Mouse (Mus musculus): ENCODE measurements around the gene Pde2a.
A peak's percentile ranks its signal among the peaks of the same experiment; 100 is the strongest.
"Not testable (repeated sequence)": the region's sequence is repeated elsewhere in the genome, so short reads cannot be mapped to it uniquely, and the experiment has no call there.

The Pde2a gene

GRCm38 (mm10) chr7:101516460-101516859 is 95.0 kb downstream of the Pde2a start:
- no peak for DNase-seq (ENCODE audit: low spot score)

- DNase-seq (ENCODE audit: low spot score) = no peak
Measured at GRCm38 (mm10) chr7:101521696-101522095, 100.2 kb downstream of the Pde2a start.

- no peak for DNase-seq (ENCODE audit: low spot score)
Measured at GRCm38 (mm10) chr7:101523205-101523604, 101.7 kb downstream of the Pde2a start.

- no peak for DNase-seq (ENCODE audit: low spot score)
Measured at GRCm38 (mm10) chr7:101526484-101526883, 105.0 kb downstream of the Pde2a start.

GRCm38 (mm10) chr7:101534428-101534827 is 112.9 kb downstream of the Pde2a start:
- DNase-seq (ENCODE audit: low spot score) = no peak

- DNase-seq (ENCODE audit: low spot score) = no peak
Measured at GRCm38 (mm10) chr7:101535102-101535501, 113.6 kb downstream of the Pde2a start.

- no peak for DNase-seq (ENCODE audit: low spot score)
Measured at GRCm38 (mm10) chr7:101535517-101535916, 114.0 kb downstream of the Pde2a start.

- no peak for DNase-seq (ENCODE audit: low spot score)
Measured at GRCm38 (mm10) chr7:101537541-101537940, 116.0 kb downstream of the Pde2a start.

GRCm38 (mm10) chr7:101538141-101538933 is 116.8 kb downstream of the Pde2a start:
- peak; percentile 54 for DNase-seq (ENCODE audit: low spot score)

GRCm38 (mm10) chr7:101539774-101540173 is 118.3 kb downstream of the Pde2a start:
- no peak for DNase-seq (ENCODE audit: low spot score)

GRCm38 (mm10) chr7:101540684-101541083 is 119.2 kb downstream of the Pde2a start:
- DNase-seq (ENCODE audit: low spot score) = no peak

GRCm38 (mm10) chr7:101541132-101541531 is 119.6 kb downstream of the Pde2a start:
- DNase-seq (ENCODE audit: low spot score) = peak; percentile 82

GRCm38 (mm10) chr7:101541734-101542133 is 120.2 kb downstream of the Pde2a start:
- no peak for DNase-seq (ENCODE audit: low spot score)

GRCm38 (mm10) chr7:101547651-101548050 is 126.2 kb downstream of the Pde2a start:
- DNase-seq (ENCODE audit: low spot score) = no peak

- no peak for DNase-seq (ENCODE audit: low spot score)
Measured at GRCm38 (mm10) chr7:101549266-101549665, 127.8 kb downstream of the Pde2a start.

- no peak for DNase-seq (ENCODE audit: low spot score)
Measured at GRCm38 (mm10) chr7:101550686-101551485, 129.4 kb downstream of the Pde2a start.

GRCm38 (mm10) chr7:101551530-101551929 is 130.0 kb downstream of the Pde2a start:
- DNase-seq (ENCODE audit: low spot score) = no peak

GRCm38 (mm10) chr7:101555473-101555872 is 134.0 kb downstream of the Pde2a start:
- DNase-seq (ENCODE audit: low spot score) = not testable (repeated sequence)

GRCm38 (mm10) chr7:101557391-101557790 is 135.9 kb downstream of the Pde2a start:
- DNase-seq (ENCODE audit: low spot score) = no peak

GRCm38 (mm10) chr7:101559393-101559792 is 137.9 kb downstream of the Pde2a start:
- not testable (repeated sequence) for DNase-seq (ENCODE audit: low spot score)
